8 mouse cellular contexts compared by ENCODE assay signal in genomic region chr6:122627469-122628108, GRCm38 (mm10). TPM values are rescaled to one million over a fixed set of nuclear protein-coding genes. Genes with fewer than 3 reads are reported as not detected.
DNase-seq lines count a peak whose midpoint lies in the region; ATAC-seq and TF ChIP-seq lines count a peak whose summit lies in the region.
"Had no signal": no experiment of that assay in that cellular context is flagged by ENCODE, and none has a peak within 500 bp of the region (broad histone marks: within the 10 kb centered on the region; RNA-seq: fewer than 3 reads in every experiment).

No protein-coding gene starts in this region.

- peak overlapping the region; percentile 21 for H3K4me3 ChIP-seq in lung, embryonic 15.5 days
- H3K4me3 ChIP-seq in forebrain, postnatal 0 days (ENCODE audit: low read depth, low read length), result no peak overlapping the region
- H3K4me3 ChIP-seq in liver, embryonic 12.5 days, result peak overlapping the region; percentile 38
- peak overlapping the region; percentile 29 for H3K4me3 ChIP-seq in stomach, embryonic 16.5 days (replicated peaks; ENCODE audit: low read length)
- H3K4me3 ChIP-seq: layer of hippocampus, adult 2 months had no signal

- no peak overlapping the region for H3K27ac ChIP-seq in lung, embryonic 15.5 days
- H3K27ac ChIP-seq in forebrain, postnatal 0 days (ENCODE audit: low read depth, low read length), result no peak overlapping the region
- no peak overlapping the region for H3K27ac ChIP-seq in liver, embryonic 12.5 days
- no peak overlapping the region for H3K27ac ChIP-seq in stomach, embryonic 16.5 days (ENCODE audit: low read length)
- H3K27ac ChIP-seq: layer of hippocampus, adult 2 months had no signal

- ATAC-seq in lung, embryonic 15.5 days (ENCODE audit: borderline replicate concordance, extremely low read depth, low FRiP score, low TSS enrichment), result no peak
- ATAC-seq in forebrain, postnatal 0 days, result no peak
- no peak for ATAC-seq in liver, embryonic 12.5 days
- no peak for ATAC-seq in stomach, embryonic 16.5 days (ENCODE audit: insufficient read depth, low FRiP score)

- WGBS in lung, embryonic 15.5 days, result 22% methylated on average over 20 of the region's 20 CpGs
- WGBS in forebrain, postnatal 0 days, result 51% methylated on average over 20 of the region's 20 CpGs
- WGBS in liver, embryonic 12.5 days (ENCODE audit: insufficient replicate concordance), result 14% methylated on average over 20 of the region's 20 CpGs
- WGBS in stomach, embryonic 16.5 days, result 28% methylated on average over 20 of the region's 20 CpGs

- no peaks in the 10 kb centered on the region for H3K4me1 ChIP-seq in lung, embryonic 15.5 days
- no peaks in the 10 kb centered on the region for H3K4me1 ChIP-seq in forebrain, postnatal 0 days (ENCODE audit: insufficient read depth)
- peaks cover 6% of the 10 kb centered on the region; the same call in 1 of the 2 replicates for H3K4me1 ChIP-seq in liver, embryonic 12.5 days
- H3K4me1 ChIP-seq in stomach, embryonic 16.5 days (ENCODE audit: control insufficient read depth, insufficient read depth, low read length), result no peaks in the 10 kb centered on the region

- H3K9me3 ChIP-seq in lung, embryonic 15.5 days, result no peaks in the 10 kb centered on the region
- no peaks in the 10 kb centered on the region for H3K9me3 ChIP-seq in forebrain, postnatal 0 days (ENCODE audit: low read length)
- H3K9me3 ChIP-seq in liver, embryonic 12.5 days (replicated peaks), result no peaks in the 10 kb centered on the region
- no peaks in the 10 kb centered on the region; the same call in 1 of the 2 replicates for H3K9me3 ChIP-seq in stomach, embryonic 16.5 days (replicated peaks; ENCODE audit: control insufficient read depth, low read length)

- TF ChIP-seq CTCF in forebrain, postnatal 0 days (IDR thresholded peaks at IDR 0.05; ENCODE audit: low read depth), result no peak

- H3K36me3 ChIP-seq in lung, embryonic 15.5 days, result no peaks in the 10 kb centered on the region
- H3K36me3 ChIP-seq in forebrain, postnatal 0 days (ENCODE audit: insufficient read depth), result no peaks in the 10 kb centered on the region
- H3K36me3 ChIP-seq in liver, embryonic 12.5 days, result no peaks in the 10 kb centered on the region
- no peaks in the 10 kb centered on the region for H3K36me3 ChIP-seq in stomach, embryonic 16.5 days (ENCODE audit: control insufficient read depth, insufficient read depth, low read length)

- H3K9ac ChIP-seq in lung, embryonic 15.5 days, result no peak overlapping the region
- no peak overlapping the region for H3K9ac ChIP-seq in forebrain, postnatal 0 days
- no peak overlapping the region; the same call in 1 of the 2 replicates for H3K9ac ChIP-seq in liver, embryonic 12.5 days
- no peak overlapping the region for H3K9ac ChIP-seq in stomach, embryonic 16.5 days (ENCODE audit: low read length)

- peaks cover 6% of the 10 kb centered on the region; the same call in 1 of the 2 replicates for H3K27me3 ChIP-seq in lung, embryonic 15.5 days
- no peaks in the 10 kb centered on the region for H3K27me3 ChIP-seq in forebrain, postnatal 0 days (ENCODE audit: insufficient read depth, low read length)
- peaks cover 32% of the 10 kb centered on the region for H3K27me3 ChIP-seq in liver, embryonic 12.5 days (replicated peaks)
- H3K27me3 ChIP-seq in stomach, embryonic 16.5 days (ENCODE audit: control insufficient read depth, insufficient read depth, low read length), result no peaks in the 10 kb centered on the region

- peak overlapping the region; percentile 49 for H3K4me2 ChIP-seq in lung, embryonic 15.5 days
- H3K4me2 ChIP-seq in forebrain, postnatal 0 days (ENCODE audit: low read depth), result peak overlapping the region; percentile 24; the same call in 1 of the 2 replicates
- peak overlapping the region; percentile 57 for H3K4me2 ChIP-seq in liver, embryonic 12.5 days
- peak overlapping the region; percentile 45 for H3K4me2 ChIP-seq in stomach, embryonic 16.5 days (ENCODE audit: low read depth, low read length)

- no peak for DNase-seq in lung, postnatal 4 days
- DNase-seq in forebrain, postnatal 0 days, result no peak
- no peak for DNase-seq in frontal cortex, postnatal 25 days (ENCODE audit: low spot score in 2 of 2)
- DNase-seq in right cerebral cortex, postnatal 25 days, result no peak

RNA-seq across cellular contexts. Expression of gene Dppa3, which starts 1.4 kb away (rescaled TPM):
- polyA plus RNA-seq in lung, embryonic 15.5 days (2015; fragmentation: Nextera tagmentation; extraction: Ambion mirVana), result not detected in 2 replicates
- not detected in 2 replicates for total RNA-seq in forebrain, postnatal 0 days (2014; rRNA removed)
- not detected in 2 replicates for polyA plus RNA-seq in forebrain, postnatal 0 days (2015; fragmentation: Nextera tagmentation; extraction: Ambion mirVana)
- not detected in 2 replicates for polyA plus RNA-seq in liver, embryonic 12.5 days (2016; fragmentation: Nextera tagmentation; extraction: Ambion mirVana)
- polyA plus RNA-seq in stomach, embryonic 16.5 days (2015; fragmentation: Nextera tagmentation; extraction: Ambion mirVana), result not detected in 2 replicates
- total RNA-seq: layer of hippocampus, adult 2 months had no signal

RNA-seq across cellular contexts. Expression of gene Gdf3, which starts 17.7 kb away (rescaled TPM):
- not detected in 2 replicates for polyA plus RNA-seq in lung, embryonic 15.5 days (2015; fragmentation: Nextera tagmentation; extraction: Ambion mirVana)
- not detected in 2 replicates for total RNA-seq in forebrain, postnatal 0 days (2014; rRNA removed)
- not detected in 2 replicates for polyA plus RNA-seq in forebrain, postnatal 0 days (2015; fragmentation: Nextera tagmentation; extraction: Ambion mirVana)
- polyA plus RNA-seq in liver, embryonic 12.5 days (2016; fragmentation: Nextera tagmentation; extraction: Ambion mirVana), result 7.9 and 8.4 TPM in 2 replicates
- polyA plus RNA-seq in stomach, embryonic 16.5 days (2015; fragmentation: Nextera tagmentation; extraction: Ambion mirVana), result 0.14 and 0.18 TPM in 2 replicates
- total RNA-seq: layer of hippocampus, adult 2 months had no signal

RNA-seq across cellular contexts. Expression of gene Apobec1, which starts 25.3 kb away (rescaled TPM):
- 6.3 and 6.5 TPM in 2 replicates for polyA plus RNA-seq in lung, embryonic 15.5 days (2015; fragmentation: Nextera tagmentation; extraction: Ambion mirVana)
- 1.2 and 2.0 TPM in 2 replicates for total RNA-seq in forebrain, postnatal 0 days (2014; rRNA removed)
- polyA plus RNA-seq in forebrain, postnatal 0 days (2015; fragmentation: Nextera tagmentation; extraction: Ambion mirVana), result 2.3 and 2.4 TPM in 2 replicates
- polyA plus RNA-seq in liver, embryonic 12.5 days (2016; fragmentation: Nextera tagmentation; extraction: Ambion mirVana), result 3.7 and 4.1 TPM in 2 replicates
- 6.1 and 6.2 TPM in 2 replicates for polyA plus RNA-seq in stomach, embryonic 16.5 days (2015; fragmentation: Nextera tagmentation; extraction: Ambion mirVana)
